Mouse (Mus musculus) CH12.LX (cell line): Measurements from ENCODE around the gene Timm44.

Experiments
- ZKSCAN1 ChIP-seq: IDR thresholded peaks from 2 replicates; pipeline ENCODE4 v1.6.1; 2012; ENCODE audit warnings: low read depth, inconsistent platforms, low read length, improper control_type of control experiment, borderline replicate concordance
- ZNF384 ChIP-seq: IDR thresholded peaks from 2 replicates; pipeline ENCODE4 v1.6.1; 2012; ENCODE audit warnings: low read depth, low read length, improper control_type of control experiment, inconsistent platforms

- TF ChIP-seq ZKSCAN1 (no peak), ZNF384 (no peak)
Measured at GRCm38 (mm10) chr8:4212809-4213209, 62.9 kb downstream of the Timm44 start.
